Mouse (Mus musculus): ENCODE data around the gene Tmx2.

DNA sequence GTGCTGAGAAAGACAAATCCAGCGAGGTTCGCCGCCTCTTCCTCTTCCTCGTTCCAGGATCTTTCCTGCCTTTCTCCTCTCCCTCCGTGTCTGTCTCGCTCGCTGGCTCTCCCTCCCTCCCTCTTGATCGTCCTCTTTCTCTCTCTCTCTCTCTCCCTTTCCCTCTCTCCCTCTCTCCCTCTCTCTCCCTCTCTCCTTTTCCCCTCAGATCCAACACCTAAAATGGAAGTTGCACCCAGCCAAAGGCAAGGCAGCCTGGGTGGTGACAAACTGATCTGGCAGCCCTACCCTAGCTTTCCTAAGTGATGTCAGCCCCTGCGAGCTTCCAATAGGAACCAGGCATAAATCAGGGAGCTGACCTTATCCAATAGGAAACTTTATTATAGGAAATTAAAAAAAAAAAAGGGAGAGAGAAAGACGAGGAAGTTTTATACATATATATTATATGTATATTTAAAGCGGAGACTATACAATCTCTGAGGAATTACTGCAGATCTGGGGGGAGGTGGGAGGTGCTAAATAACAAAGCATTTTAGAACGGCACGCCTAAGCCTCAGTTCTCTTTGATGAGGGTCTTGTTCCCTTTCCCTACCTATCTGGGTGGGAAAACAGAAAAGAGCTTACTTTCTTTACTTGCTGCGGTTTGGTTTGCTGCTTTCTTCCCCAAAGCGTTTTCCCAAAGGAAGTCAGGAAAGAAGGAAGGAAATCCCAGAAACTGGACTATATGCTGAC is 28.3 kb downstream of the Tmx2 start, which contains the start of gene Ctnnd1:
- no peak for TF ChIP-seq CTCF (IDR thresholded peaks at IDR 0.05; ENCODE audit: control insufficient read depth, insufficient read depth, insufficient read length)
- TF ChIP-seq USF1 (IDR thresholded peaks at IDR 0.05; ENCODE audit: low read depth) = no peak

Measured in C2C12 (cell line).